Mouse (Mus musculus) C2C12 (cell line): Measurements from ENCODE around the gene Tnr. TPM values are rescaled to one million over a fixed set of nuclear protein-coding genes. Genes with fewer than 3 reads are reported as not detected.

ENCODE experiments used
- H3K27me3 ChIP-seq: one replicate; pipeline ENCODE4 v1.6.1; 2011; ENCODE audit not compliant: control insufficient read depth, insufficient read depth, insufficient read length
- H3K36me3 ChIP-seq: one replicate; pipeline ENCODE4 v1.6.1; 2011; ENCODE audit not compliant: control insufficient read depth, insufficient read depth
- H3K4me3 ChIP-seq: one replicate; pipeline ENCODE4 v1.5.1; 2011; ENCODE audit warnings: mild to moderate bottlenecking, control low read depth; ENCODE audit not compliant: poor library complexity, insufficient read depth, severe bottlenecking
- H3K79me2 ChIP-seq: one replicate; pipeline ENCODE4 v1.6.1; 2011; ENCODE audit not compliant: control insufficient read depth, insufficient read depth
- H3K79me3 ChIP-seq: one replicate; pipeline ENCODE4 v1.6.1; 2011; ENCODE audit warnings: low read depth, control low read depth
- H3ac ChIP-seq: one replicate; pipeline ENCODE3; 2011; ENCODE audit warnings: low read depth; ENCODE audit not compliant: control insufficient read depth, insufficient read length
- CEBPB ChIP-seq: IDR thresholded peaks from one replicate; pipeline ENCODE4 v1.6.1; 2011; ENCODE audit warnings: low read depth, mild to moderate bottlenecking, control low read depth, moderate library complexity
- CTCF ChIP-seq: IDR thresholded peaks from one replicate; pipeline ENCODE4 v1.5.1; 2011; ENCODE audit not compliant: control insufficient read depth, insufficient read depth, insufficient read length
- FOSL1 ChIP-seq: IDR thresholded peaks from one replicate; pipeline ENCODE4 v1.8.0; 2011; ENCODE audit warnings: mild to moderate bottlenecking, low read length; ENCODE audit not compliant: poor library complexity, insufficient read depth, severe bottlenecking
- MAX ChIP-seq: IDR thresholded peaks from one replicate; pipeline ENCODE4 v1.6.1; 2011; ENCODE audit warnings: mild to moderate bottlenecking, control low read depth
- MYOD1 ChIP-seq: IDR thresholded peaks from one replicate; pipeline ENCODE4 v1.6.1; 2011; ENCODE audit warnings: low read depth; ENCODE audit not compliant: control insufficient read depth, insufficient read length
- MYOG ChIP-seq: IDR thresholded peaks from one replicate; pipeline ENCODE4 v1.6.1; 2011; ENCODE audit not compliant: control insufficient read depth, insufficient read length; ENCODE audit errors: extremely low read depth
- USF1 ChIP-seq: IDR thresholded peaks from one replicate; pipeline ENCODE4 v1.6.1; 2011; ENCODE audit warnings: low read depth, mild to moderate bottlenecking, control low read depth, moderate library complexity
- polyA plus RNA-seq: library from polyadenylated mRNA; unstranded; fragments of >200 nt; fragmentation: generic; extraction: Trizol; gene quantifications from one replicate; pipeline ENCODE4 v1.2.1, GENCODE M21; 2012; ENCODE audit warnings: missing spikeins

Tnr gene
- polyA plus RNA-seq, 1 experiment, result under 0.01 TPM

GRCm38 (mm10) chr1:159741237-159742002 lies 217.9 kb downstream of the Tnr start:
- Histone ChIP-seq H3K36me3 (no peaks in the 10 kb centered on the region), H3K79me2 (no peaks in the 10 kb centered on the region), H3K27me3 (no peaks in the 10 kb centered on the region), H3ac (no peak overlapping the region), H3K79me3 (no peaks in the 10 kb centered on the region), H3K4me3 (no peak overlapping the region)
- TF ChIP-seq CTCF (no peak), CEBPB (no peak), MYOD1 (no peak)

GRCm38 (mm10) chr1:159742003-159742274 lies 218.4 kb downstream of the Tnr start:
- no peaks in the 10 kb centered on the region for H3K79me3 ChIP-seq
- H3ac ChIP-seq, result no peak overlapping the region
- H3K36me3 ChIP-seq, result no peaks in the 10 kb centered on the region
- no peak for TF ChIP-seq MYOD1
- TF ChIP-seq USF1, result no peak
- no peak for TF ChIP-seq FOSL1
- TF ChIP-seq CTCF, result no peak
- no peak for TF ChIP-seq CEBPB
- TF ChIP-seq MAX, result no peak
- TF ChIP-seq MYOG, result no peak
- no peak overlapping the region for H3K4me3 ChIP-seq
- H3K79me2 ChIP-seq, result no peaks in the 10 kb centered on the region
- no peaks in the 10 kb centered on the region for H3K27me3 ChIP-seq

- TF ChIP-seq MYOD1 (no peak), USF1 (no peak), CTCF (no peak), CEBPB (no peak), FOSL1 (no peak)
- H3K36me3 ChIP-seq, result no peaks in the 10 kb centered on the region
- H3K27me3 ChIP-seq, result no peaks in the 10 kb centered on the region
Measured at GRCm38 (mm10) chr1:159743744-159744253, 220.2 kb downstream of the Tnr start.

GRCm38 (mm10) chr1:159745311-159745710 lies 221.7 kb downstream of the Tnr start:
- Histone ChIP-seq H3K79me2 (no peaks in the 10 kb centered on the region), H3K27me3 (no peaks in the 10 kb centered on the region), H3K36me3 (no peaks in the 10 kb centered on the region), H3K4me3 (no peak overlapping the region), H3K79me3 (no peaks in the 10 kb centered on the region), H3ac (no peak overlapping the region)
- no peak for TF ChIP-seq CTCF
- TF ChIP-seq MYOD1, result no peak
- TF ChIP-seq MAX, result no peak
- TF ChIP-seq MYOG, result no peak
- TF ChIP-seq USF1, result no peak
- no peak for TF ChIP-seq FOSL1
- TF ChIP-seq CEBPB, result no peak

More at GRCm38 (mm10) chr1:159743744-159744253, 220.2 kb downstream of the Tnr start:
- no peak overlapping the region for H3ac ChIP-seq
- no peak overlapping the region for H3K4me3 ChIP-seq
- H3K79me2 ChIP-seq, result no peaks in the 10 kb centered on the region
- H3K79me3 ChIP-seq, result no peaks in the 10 kb centered on the region

- no peaks in the 10 kb centered on the region for H3K79me3 ChIP-seq
- TF ChIP-seq MAX, result no peak
- TF ChIP-seq MYOD1, result no peak
- TF ChIP-seq CTCF, result no peak
- TF ChIP-seq USF1, result no peak
- no peak for TF ChIP-seq FOSL1
- H3K79me2 ChIP-seq, result no peaks in the 10 kb centered on the region
- H3K4me3 ChIP-seq, result no peak overlapping the region
- no peak overlapping the region for H3ac ChIP-seq
- H3K27me3 ChIP-seq, result no peaks in the 10 kb centered on the region
- H3K36me3 ChIP-seq, result no peaks in the 10 kb centered on the region
Measured at GRCm38 (mm10) chr1:159747969-159748368, 224.4 kb downstream of the Tnr start.

- TF ChIP-seq MYOD1 (no peak), CTCF (no peak), USF1 (no peak), FOSL1 (no peak), CEBPB (no peak), MAX (no peak), MYOG (no peak)
- Histone ChIP-seq H3K4me3 (no peak overlapping the region), H3K79me2 (no peaks in the 10 kb centered on the region), H3ac (no peak overlapping the region), H3K27me3 (no peaks in the 10 kb centered on the region), H3K36me3 (no peaks in the 10 kb centered on the region), H3K79me3 (no peaks in the 10 kb centered on the region)
Measured at GRCm38 (mm10) chr1:159750411-159750810, 226.8 kb downstream of the Tnr start.
